9 mouse cellular contexts compared by ENCODE assay signal in genomic region chr13:116293301-116294150, GRCm38 (mm10). TPM values are rescaled to one million over a fixed set of nuclear protein-coding genes. Genes with fewer than 3 reads are reported as not detected.
A peak's percentile ranks its signal among the peaks of the same experiment; 100 is the strongest.
DNase-seq lines count a peak whose midpoint lies in the region; ATAC-seq and TF ChIP-seq lines count a peak whose summit lies in the region.
"Had no signal": no experiment of that assay in that cellular context is flagged by ENCODE, and none has a peak within 500 bp of the region (broad histone marks: within the 10 kb centered on the region; RNA-seq: fewer than 3 reads in every experiment).

No protein-coding gene starts in this region.

- no peak for DNase-seq in lung, embryonic 14.5 days
- DNase-seq in lung, postnatal 14 days: no peak
- no peak for DNase-seq in gastrocnemius, postnatal 4 days (ENCODE audit: low spot score in 2 of 2)
- DNase-seq in layer of hippocampus, adult 9-11 months: no peak
- DNase-seq in thymus, postnatal 36 days: no peak
- DNase-seq: cerebellum, adult 18-20 months had no signal

- no peaks in the 10 kb centered on the region for H3K36me3 ChIP-seq in lung, embryonic 14.5 days (ENCODE audit: insufficient read depth)
- no peaks in the 10 kb centered on the region for H3K36me3 ChIP-seq in forebrain, embryonic 13.5 days (ENCODE audit: poor library complexity, severe bottlenecking)
- no peaks in the 10 kb centered on the region for H3K36me3 ChIP-seq in limb, embryonic 13.5 days
- H3K36me3 ChIP-seq in stomach, embryonic 15.5 days: no peaks in the 10 kb centered on the region

- WGBS in lung, embryonic 14.5 days: 8% methylated on average over 27 of the region's 27 CpGs
- 1% methylated on average over 27 of the region's 27 CpGs for whole genome bisulfite sequencing in forebrain, embryonic 13.5 days
- WGBS in limb, embryonic 13.5 days: 6% methylated on average over 27 of the region's 27 CpGs
- 14% methylated on average over 27 of the region's 27 CpGs for WGBS in stomach, embryonic 15.5 days

- no peak for TF ChIP-seq CTCF in lung, embryonic 14.5 days (IDR thresholded peaks at IDR 0.05; ENCODE audit: low read depth)

- H3K9ac ChIP-seq in lung, embryonic 14.5 days: peak overlapping the region; percentile 23
- peak overlapping the region; percentile 14; the same call in 1 of the 2 replicates for H3K9ac ChIP-seq in forebrain, embryonic 13.5 days
- no peak overlapping the region for H3K9ac ChIP-seq in limb, embryonic 13.5 days
- no peak overlapping the region for H3K9ac ChIP-seq in stomach, embryonic 15.5 days

- H3K27ac ChIP-seq in lung, embryonic 14.5 days (ENCODE audit: low read depth): peak overlapping the region; percentile 27; the same call in 1 of the 2 replicates
- H3K27ac ChIP-seq in forebrain, embryonic 13.5 days: no peak overlapping the region
- H3K27ac ChIP-seq in limb, embryonic 13.5 days: no peak overlapping the region
- H3K27ac ChIP-seq in stomach, embryonic 15.5 days: no peak overlapping the region

- no peaks in the 10 kb centered on the region for H3K4me1 ChIP-seq in lung, embryonic 14.5 days (ENCODE audit: insufficient read depth)
- peaks cover 11% of the 10 kb centered on the region for H3K4me1 ChIP-seq in forebrain, embryonic 13.5 days
- H3K4me1 ChIP-seq in limb, embryonic 13.5 days: peaks cover 13% of the 10 kb centered on the region
- H3K4me1 ChIP-seq in stomach, embryonic 15.5 days: peaks cover 5% of the 10 kb centered on the region; the same call in 1 of the 2 replicates

- H3K4me2 ChIP-seq in lung, embryonic 14.5 days: peak overlapping the region; percentile 64
- H3K4me2 ChIP-seq in forebrain, embryonic 13.5 days: peak overlapping the region; percentile 40
- H3K4me2 ChIP-seq in limb, embryonic 13.5 days (replicated peaks): peak overlapping the region; percentile 58
- peak overlapping the region; percentile 54 for H3K4me2 ChIP-seq in stomach, embryonic 15.5 days

- H3K27me3 ChIP-seq in lung, embryonic 14.5 days (ENCODE audit: insufficient read depth, low read length): peaks cover 43% of the 10 kb centered on the region
- peaks cover 71% of the 10 kb centered on the region for H3K27me3 ChIP-seq in forebrain, embryonic 13.5 days
- peaks cover 66% of the 10 kb centered on the region for H3K27me3 ChIP-seq in limb, embryonic 13.5 days
- peaks cover 23% of the 10 kb centered on the region for H3K27me3 ChIP-seq in stomach, embryonic 15.5 days (replicated peaks)

- peak overlapping the region; percentile 31 for H3K4me3 ChIP-seq in lung, embryonic 14.5 days (ENCODE audit: low read depth, low read length)
- H3K4me3 ChIP-seq in forebrain, embryonic 13.5 days: peak overlapping the region; percentile 13
- H3K4me3 ChIP-seq in limb, embryonic 13.5 days: peak overlapping the region; percentile 32
- peak overlapping the region; percentile 27 for H3K4me3 ChIP-seq in stomach, embryonic 15.5 days (replicated peaks)

- no peaks in the 10 kb centered on the region for H3K9me3 ChIP-seq in lung, embryonic 14.5 days (ENCODE audit: low read depth, low read length)
- no peaks in the 10 kb centered on the region for H3K9me3 ChIP-seq in forebrain, embryonic 13.5 days (replicated peaks)
- H3K9me3 ChIP-seq in limb, embryonic 13.5 days: no peaks in the 10 kb centered on the region
- no peaks in the 10 kb centered on the region for H3K9me3 ChIP-seq in stomach, embryonic 15.5 days

- ATAC-seq in lung, embryonic 14.5 days (ENCODE audit: insufficient read depth): peak; percentile 82
- peak; percentile 66 for ATAC-seq in forebrain, embryonic 13.5 days
- peak; percentile 64 for ATAC-seq in limb, embryonic 13.5 days (ENCODE audit: low FRiP score, low read depth)
- ATAC-seq in stomach, embryonic 15.5 days (ENCODE audit: insufficient read depth, low FRiP score, low read depth): peak; percentile 66; the same call in 1 of the 2 replicates

RNA-seq across cellular contexts. Expression of gene Isl1, which starts 16.0 kb away (rescaled TPM):
- 1.6 and 1.8 TPM in 2 replicates for polyA plus RNA-seq in lung, embryonic 14.5 days (2014; fragmentation: Nextera tagmentation; extraction: Ambion mirVana)
- 79.0 and 93.1 TPM in 2 replicates for polyA plus RNA-seq in forebrain, embryonic 13.5 days (2015; fragmentation: Nextera tagmentation; extraction: Ambion mirVana)
- 5.1 and 6.9 TPM in 2 replicates for polyA plus RNA-seq in limb, embryonic 13.5 days (2015; fragmentation: Nextera tagmentation; extraction: Ambion mirVana)
- polyA plus RNA-seq in stomach, embryonic 15.5 days (2015; fragmentation: Nextera tagmentation; extraction: Ambion mirVana): 29.7 and 42.1 TPM in 2 replicates
- 1 to 10 TPM; 1.2 to 1.6 TPM for total RNA-seq in gastrocnemius, postnatal 4 days (2021)

Comparison
In these comparisons a context has a peak if more than half of its experiments do, and no peak if none do; other contexts are left out.
1. H3K9ac ChIP-seq: peak in lung, embryonic 14.5 days (single experiment) and forebrain, embryonic 13.5 days (single experiment); none in limb, embryonic 13.5 days (single experiment) and stomach, embryonic 15.5 days (single experiment).
2. Peak in every context shown above with its lines, with median percentiles within 50 percentile points of each other: ATAC-seq, H3K4me2 ChIP-seq and H3K4me3 ChIP-seq.